Mouse (Mus musculus) CD8-positive naive resting alpha-beta T cell, adult 57 days (primary cell): Measurements from ENCODE around the gene Tex26. TPM values are rescaled to one million over a fixed set of nuclear protein-coding genes. Genes with fewer than 3 reads are reported as not detected.

ENCODE experiments used
- total RNA-seq: library from RNA; stranded (reverse); gene quantifications from one replicate; pipeline ENCODE4 v1.2.4, GENCODE M21; 2023

The Tex26 gene
- not detected for total RNA-seq

DNA sequence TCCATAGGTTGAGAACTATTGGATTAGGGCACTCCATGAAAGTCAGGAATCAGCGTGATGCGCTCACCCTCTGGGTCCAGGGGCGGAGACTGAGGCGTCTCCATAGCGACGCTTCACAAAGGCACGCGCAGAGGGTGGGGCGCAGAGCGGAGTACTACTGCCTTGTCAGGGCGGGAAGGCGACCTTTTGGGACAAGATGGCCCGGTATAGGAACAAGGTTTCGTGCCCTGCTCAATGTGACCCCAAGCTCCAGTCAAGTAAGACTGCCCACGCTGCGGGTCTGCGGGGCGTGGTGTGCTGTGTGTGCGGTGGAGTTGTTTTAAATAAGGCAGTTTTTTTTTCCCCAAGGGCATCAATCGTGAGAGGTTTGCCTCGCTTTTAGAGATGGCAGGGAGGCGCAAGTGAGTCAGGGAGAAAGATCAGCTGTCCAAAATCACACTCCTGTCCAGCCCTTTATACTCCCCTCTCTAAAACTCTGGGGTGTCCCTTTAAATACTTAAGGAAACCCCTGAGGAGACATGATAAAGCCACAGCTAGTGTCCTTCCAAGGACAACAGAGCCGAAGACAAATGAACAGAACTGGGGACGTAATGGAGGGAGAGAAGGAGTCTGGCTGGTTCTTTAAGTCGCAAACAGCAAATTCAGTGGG, at the start of gene Tex26:
Gene Tex26 (plus strand): TSS at position 130 of the 649 bp plus-strand sequence.

DNA sequence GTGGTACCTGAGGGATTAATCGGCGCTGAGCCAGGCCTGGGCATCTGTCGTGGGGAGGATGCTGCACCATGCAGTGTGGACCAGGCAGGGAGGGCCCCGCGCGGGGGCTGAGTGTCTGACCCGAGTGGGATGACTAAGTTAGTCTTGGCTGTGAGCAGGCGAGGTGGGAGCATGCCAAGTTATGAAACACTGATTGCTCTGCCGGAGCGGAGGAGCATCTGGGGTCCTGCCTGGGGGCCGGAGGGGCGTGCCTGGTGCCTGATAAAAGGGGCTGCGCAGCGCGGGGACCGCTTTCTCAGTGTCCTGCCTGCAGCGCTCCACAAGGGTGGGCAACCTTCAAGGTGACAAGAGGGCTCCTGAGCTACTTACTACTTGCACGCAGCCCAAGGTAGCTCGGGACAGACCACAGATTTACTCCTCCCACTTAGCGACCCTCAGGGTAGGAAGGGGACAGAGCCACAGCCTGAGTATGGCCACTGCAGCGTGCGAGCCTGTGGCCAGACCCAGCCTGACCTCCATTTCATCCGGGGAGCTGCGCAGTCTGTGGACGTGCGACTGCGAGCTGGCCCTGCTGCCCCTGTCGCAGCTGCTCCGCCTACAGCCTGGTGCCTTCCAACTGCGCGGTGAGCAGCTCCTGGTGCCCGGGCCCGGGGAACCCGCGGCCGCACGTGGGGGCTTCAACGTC, 27.8 kb upstream of the Tex26 start, which contains the start of gene Medag:
Gene Medag (plus strand): TSS at position 241 of the 685 bp plus-strand sequence.

Other genes with a start within 250 kb of the Tex26 start
- 9.8 TPM for gene Alox5ap, start 174.9 kb upstream of the Tex26 start, total RNA-seq
- not detected for gene Medag, start 27.9 kb upstream of the Tex26 start, total RNA-seq
- 0.95 TPM for gene Wdr95, start 89.0 kb downstream of the Tex26 start, total RNA-seq
- 255 TPM for gene Hsph1, start 196.7 kb downstream of the Tex26 start, total RNA-seq
- 6.4 TPM for gene B3glct, start 238.6 kb downstream of the Tex26 start, total RNA-seq